Mouse (Mus musculus): Measurements from ENCODE around the gene Cldn4. TPM values are rescaled to one million over a fixed set of nuclear protein-coding genes. Genes with fewer than 3 reads are reported as not detected.

Gene Cldn4
- total and polyA plus RNA-seq, 3 experiments: 0.17 to 0.51 TPM; not detected in 1

DNA sequence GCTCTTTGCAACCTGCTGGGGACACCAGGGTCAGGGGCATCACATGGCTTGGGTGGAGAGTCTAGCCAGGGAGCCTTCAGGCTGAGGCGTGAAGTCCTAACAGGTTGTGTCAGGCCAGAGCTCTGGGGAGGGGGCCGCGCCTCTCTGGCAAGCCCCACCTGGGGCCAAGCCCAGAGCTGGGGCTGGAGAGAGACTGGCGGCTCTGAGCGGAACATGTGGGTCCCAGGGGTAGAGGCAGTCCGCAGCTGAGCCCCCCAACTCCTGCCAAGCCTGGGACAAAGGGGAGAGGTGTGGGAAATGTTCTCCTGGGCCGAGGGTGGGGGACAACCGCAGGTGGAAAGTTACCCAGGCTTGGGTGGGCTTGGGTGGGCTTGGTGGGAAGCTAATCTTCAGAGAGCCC is 49.8 kb downstream of the Cldn4 start:
- dilution Hi-C loops (cut with MboI; ENCODE audit: extremely low pct_ligation_motif_present, extremely low pct_unique_long_range_greater_than_20kb, low sequenced_read_pairs) (no loop called here), in situ Hi-C loops (cut with MboI; ENCODE audit: low pct_ligation_motif_present, low pct_unique_long_range_greater_than_20kb, low sequenced_read_pairs) (loop anchor here (25.0 kb wide), 1 partner anchor 110 kb away; no protein-coding TSS in a partner anchor)
- Histone ChIP-seq H3K27me3 (replicated peaks) (peaks cover 79% of the 10 kb centered on the region), H3K79me2 (replicated peaks; ENCODE audit: control insufficient read depth, extremely low read depth, insufficient read depth, poor library complexity, severe bottlenecking) (no peaks in the 10 kb centered on the region), H3K4me1 (ENCODE audit: control insufficient read depth in 1 of 2, insufficient read depth in 2 of 2) (no peaks in the 10 kb centered on the region), H3K36me3 (replicated peaks in 1 of 2; ENCODE audit: control insufficient read depth in 1 of 2, insufficient read depth in 1 of 2, low read length in 1 of 2) (no peaks in the 10 kb centered on the region), H3K4me3 (replicated peaks in 1 of 3; ENCODE audit: low read depth in 2 of 3, low read length in 2 of 3, poor library complexity in 1 of 3) (no peak overlapping the region), H3K9ac (ENCODE audit: insufficient read depth, low read depth) (no peak overlapping the region), H3K27ac (ENCODE audit: insufficient read depth, low read depth) (no peak overlapping the region), H3K4me2 (ENCODE audit: insufficient read depth, low read depth, poor library complexity, severe bottlenecking) (no peak overlapping the region), H3K9me3 (replicated peaks; ENCODE audit: low read length) (peaks cover 6% of the 10 kb centered on the region)
- DNase-seq (ENCODE audit: extremely low read depth): no peak
- TF ChIP-seq MAZ (IDR thresholded peaks at IDR 0.05; ENCODE audit: low read depth, low read length): no peak
- TF ChIP-seq ZKSCAN1 (IDR thresholded peaks at IDR 0.05; ENCODE audit: borderline replicate concordance, low read depth, low read length): no peak
- TF ChIP-seq CHD1 (IDR thresholded peaks at IDR 0.05; ENCODE audit: low read depth, low read length): no peak
- no peak for TF ChIP-seq GABPA (IDR thresholded peaks at IDR 0.05; ENCODE audit: insufficient replicate concordance, low read depth, low read length)
- TF ChIP-seq BHLHE40 (IDR thresholded peaks at IDR 0.05; ENCODE audit: low read depth, low read length): no peak
- TF ChIP-seq NELFE (IDR thresholded peaks at IDR 0.05; ENCODE audit: low read depth, low read length): no peak
- TF ChIP-seq IRF4 (IDR thresholded peaks at IDR 0.05; ENCODE audit: low read depth, low read length): no peak
- TF ChIP-seq PAX5 (IDR thresholded peaks at IDR 0.05; ENCODE audit: low read length): no peak
- no peak for TF ChIP-seq UBTF (IDR thresholded peaks at IDR 0.05; ENCODE audit: low read depth, low read length)
- TF ChIP-seq USF2 (conservative IDR thresholded peaks at IDR 0.05; ENCODE audit: low read depth, low read length): no peak
- no peak for TF ChIP-seq JUND (conservative IDR thresholded peaks at IDR 0.05; ENCODE audit: low read depth, low read length)
- TF ChIP-seq EP300 (IDR thresholded peaks at IDR 0.05; ENCODE audit: low read length): no peak
- no peak for TF ChIP-seq NRF1 (IDR thresholded peaks at IDR 0.05; ENCODE audit: low read depth, low read length)

DNA sequence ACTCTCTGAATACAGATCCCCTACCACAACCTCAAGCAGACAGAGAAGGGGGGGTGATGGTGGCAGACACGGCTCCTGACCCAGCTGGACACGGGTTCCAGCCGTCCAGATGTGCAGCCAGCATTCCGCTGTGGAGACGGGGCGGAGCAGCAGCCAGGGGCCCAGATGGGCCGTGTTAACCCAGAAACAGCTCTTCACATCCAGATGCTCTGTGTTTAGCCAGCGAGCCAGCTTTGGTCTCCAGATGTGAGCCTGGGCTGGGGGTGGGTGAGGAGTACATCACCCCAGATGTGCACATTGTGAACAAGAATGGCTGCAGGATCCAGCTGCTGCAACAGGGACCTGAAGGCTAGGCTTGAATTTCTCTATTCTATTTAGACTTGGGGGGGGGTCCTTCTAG is 51.4 kb downstream of the Cldn4 start:
- Histone ChIP-seq H3K9ac (ENCODE audit: insufficient read depth, low read depth) (no peak overlapping the region), H3K4me1 (ENCODE audit: control insufficient read depth in 1 of 2, insufficient read depth in 2 of 2) (no peaks in the 10 kb centered on the region), H3K79me2 (replicated peaks; ENCODE audit: control insufficient read depth, extremely low read depth, insufficient read depth, poor library complexity, severe bottlenecking) (no peaks in the 10 kb centered on the region), H3K4me2 (ENCODE audit: insufficient read depth, low read depth, poor library complexity, severe bottlenecking) (no peak overlapping the region), H3K27me3 (replicated peaks) (peaks cover 81% of the 10 kb centered on the region), H3K27ac (ENCODE audit: insufficient read depth, low read depth) (no peak overlapping the region), H3K36me3 (replicated peaks in 1 of 2; ENCODE audit: control insufficient read depth in 1 of 2, insufficient read depth in 1 of 2, low read length in 1 of 2) (no peaks in the 10 kb centered on the region), H3K4me3 (replicated peaks in 1 of 3; ENCODE audit: low read depth in 2 of 3, low read length in 2 of 3, poor library complexity in 1 of 3) (no peak overlapping the region), H3K9me3 (replicated peaks; ENCODE audit: low read length) (peaks cover 6% of the 10 kb centered on the region)
- dilution Hi-C loops (cut with MboI; ENCODE audit: extremely low pct_ligation_motif_present, extremely low pct_unique_long_range_greater_than_20kb, low sequenced_read_pairs): no loop called here
- TF ChIP-seq MAZ (IDR thresholded peaks at IDR 0.05; ENCODE audit: low read depth, low read length) (no peak), MYC (IDR thresholded peaks at IDR 0.05; ENCODE audit: low read depth, low read length) (no peak), MAFK (IDR thresholded peaks at IDR 0.05; ENCODE audit: insufficient replicate concordance, low read length) (no peak), KAT2A (IDR thresholded peaks at IDR 0.05; ENCODE audit: insufficient replicate concordance, low read length) (no peak), SMC3 (IDR thresholded peaks at IDR 0.05; ENCODE audit: low read depth, low read length) (no peak), USF2 (conservative IDR thresholded peaks at IDR 0.05; ENCODE audit: low read depth, low read length) (no peak), ELF1 (IDR thresholded peaks at IDR 0.05; ENCODE audit: low read depth, low read length) (no peak), BHLHE40 (IDR thresholded peaks at IDR 0.05; ENCODE audit: low read depth, low read length) (no peak), MAX (IDR thresholded peaks at IDR 0.05; ENCODE audit: low read length) (no peak), POLR2A (IDR thresholded peaks at IDR 0.05; ENCODE audit: low read depth, low read length) (no peak), ETS1 (conservative IDR thresholded peaks at IDR 0.05; ENCODE audit: low read depth, low read length) (no peak)
- in situ Hi-C loops (cut with MboI; ENCODE audit: low pct_ligation_motif_present, low pct_unique_long_range_greater_than_20kb, low sequenced_read_pairs): loop anchor here (25.0 kb wide), 1 partner anchor 108 kb away; no protein-coding TSS in a partner anchor
- DNase-seq (ENCODE audit: extremely low read depth): no peak

Other genes with a start within 250 kb of the Cldn4 start
- not detected in 2 replicates for gene Eln, start 199.6 kb downstream of the Cldn4 start, total RNA-seq (2012; rRNA removed)
- gene Eln, start 199.6 kb downstream of the Cldn4 start, total RNA-seq (2014; rRNA removed): not detected in 2 replicates
- gene Eln, start 199.6 kb downstream of the Cldn4 start, polyA plus RNA-seq (2012; ENCODE audit: insufficient read length, low read depth): not detected in 2 replicates
- not detected in 2 replicates for gene Tmem270, start 40.2 kb downstream of the Cldn4 start, total RNA-seq (2012; rRNA removed)
- not detected in 2 replicates for gene Tmem270, start 40.2 kb downstream of the Cldn4 start, total RNA-seq (2014; rRNA removed)
- not detected in 2 replicates for gene Tmem270, start 40.2 kb downstream of the Cldn4 start, polyA plus RNA-seq (2012; ENCODE audit: insufficient read length, low read depth)
- not detected in 2 replicates for gene Cldn13, start 31.4 kb downstream of the Cldn4 start, total RNA-seq (2012; rRNA removed)
- gene Cldn13, start 31.4 kb downstream of the Cldn4 start, total RNA-seq (2014; rRNA removed): not detected in 2 replicates
- not detected in 2 replicates for gene Cldn13, start 31.4 kb downstream of the Cldn4 start, polyA plus RNA-seq (2012; ENCODE audit: insufficient read length, low read depth)
- 1.7 and 1.9 TPM in 2 replicates for gene Mettl27, start 14.6 kb downstream of the Cldn4 start, total RNA-seq (2012; rRNA removed)
- gene Mettl27, start 14.6 kb downstream of the Cldn4 start, total RNA-seq (2014; rRNA removed): 0.93 and 1.3 TPM in 2 replicates
- 0.30 and 0.73 TPM in 2 replicates for gene Mettl27, start 14.6 kb downstream of the Cldn4 start, polyA plus RNA-seq (2012; ENCODE audit: insufficient read length, low read depth)
- gene Cldn3, start 39.3 kb upstream of the Cldn4 start, total RNA-seq (2012; rRNA removed): not detected in 2 replicates
- not detected in 2 replicates for gene Cldn3, start 39.3 kb upstream of the Cldn4 start, total RNA-seq (2014; rRNA removed)
- gene Cldn3, start 39.3 kb upstream of the Cldn4 start, polyA plus RNA-seq (2012; ENCODE audit: insufficient read length, low read depth): not detected in 2 replicates
- gene Abhd11, start 62.2 kb upstream of the Cldn4 start, total RNA-seq (2012; rRNA removed): 36.0 and 37.1 TPM in 2 replicates
- gene Abhd11, start 62.2 kb upstream of the Cldn4 start, total RNA-seq (2014; rRNA removed): 31.2 and 36.6 TPM in 2 replicates
- gene Abhd11, start 62.2 kb upstream of the Cldn4 start, polyA plus RNA-seq (2012; ENCODE audit: insufficient read length, low read depth): 29.2 and 32.1 TPM in 2 replicates
- 2.0 and 2.4 TPM in 2 replicates for gene Stx1a, start 76.5 kb upstream of the Cldn4 start, total RNA-seq (2012; rRNA removed)
- 0.81 and 1.1 TPM in 2 replicates for gene Stx1a, start 76.5 kb upstream of the Cldn4 start, total RNA-seq (2014; rRNA removed)
- gene Stx1a, start 76.5 kb upstream of the Cldn4 start, polyA plus RNA-seq (2012; ENCODE audit: insufficient read length, low read depth): 3.0 and 3.3 TPM in 2 replicates
- 7.2 and 7.5 TPM in 2 replicates for gene Dnajc30, start 117.3 kb upstream of the Cldn4 start, total RNA-seq (2012; rRNA removed)
- 4.1 and 4.9 TPM in 2 replicates for gene Dnajc30, start 117.3 kb upstream of the Cldn4 start, total RNA-seq (2014; rRNA removed)
- gene Dnajc30, start 117.3 kb upstream of the Cldn4 start, polyA plus RNA-seq (2012; ENCODE audit: insufficient read length, low read depth): 9.2 and 9.6 TPM in 2 replicates
- gene Bud23, start 118.0 kb upstream of the Cldn4 start, total RNA-seq (2012; rRNA removed): 62.1 and 70.0 TPM in 2 replicates
- 60.7 and 79.1 TPM in 2 replicates for gene Bud23, start 118.0 kb upstream of the Cldn4 start, total RNA-seq (2014; rRNA removed)
- 118 and 141 TPM in 2 replicates for gene Bud23, start 118.0 kb upstream of the Cldn4 start, polyA plus RNA-seq (2012; ENCODE audit: insufficient read length, low read depth)
- gene Vps37d, start 131.3 kb upstream of the Cldn4 start, total RNA-seq (2012; rRNA removed): 0.64 and 0.80 TPM in 2 replicates
- gene Vps37d, start 131.3 kb upstream of the Cldn4 start, total RNA-seq (2014; rRNA removed): 0.20 and 0.56 TPM in 2 replicates
- gene Vps37d, start 131.3 kb upstream of the Cldn4 start, polyA plus RNA-seq (2012; ENCODE audit: insufficient read length, low read depth): 0.40 TPM in 1 of 2 replicates, not detected in the other
- gene Mlxipl, start 143.0 kb upstream of the Cldn4 start, total RNA-seq (2012; rRNA removed): not detected in 2 replicates
- not detected in 2 replicates for gene Mlxipl, start 143.0 kb upstream of the Cldn4 start, total RNA-seq (2014; rRNA removed)
- gene Mlxipl, start 143.0 kb upstream of the Cldn4 start, polyA plus RNA-seq (2012; ENCODE audit: insufficient read length, low read depth): not detected in 2 replicates
- 26.3 and 31.9 TPM in 2 replicates for gene Tbl2, start 202.7 kb upstream of the Cldn4 start, total RNA-seq (2012; rRNA removed)
- 20.0 and 21.7 TPM in 2 replicates for gene Tbl2, start 202.7 kb upstream of the Cldn4 start, total RNA-seq (2014; rRNA removed)
- 24.8 and 25.2 TPM in 2 replicates for gene Tbl2, start 202.7 kb upstream of the Cldn4 start, polyA plus RNA-seq (2012; ENCODE audit: insufficient read length, low read depth)
- gene Bcl7b, start 221.3 kb upstream of the Cldn4 start, total RNA-seq (2012; rRNA removed): 20.1 and 22.0 TPM in 2 replicates
- gene Bcl7b, start 221.3 kb upstream of the Cldn4 start, total RNA-seq (2014; rRNA removed): 21.6 and 24.1 TPM in 2 replicates
- gene Bcl7b, start 221.3 kb upstream of the Cldn4 start, polyA plus RNA-seq (2012; ENCODE audit: insufficient read length, low read depth): 40.8 and 43.6 TPM in 2 replicates
- 60.0 and 72.9 TPM in 2 replicates for gene Baz1b, start 240.3 kb upstream of the Cldn4 start, total RNA-seq (2012; rRNA removed)
- gene Baz1b, start 240.3 kb upstream of the Cldn4 start, total RNA-seq (2014; rRNA removed): 53.3 and 56.4 TPM in 2 replicates
- gene Baz1b, start 240.3 kb upstream of the Cldn4 start, polyA plus RNA-seq (2012; ENCODE audit: insufficient read length, low read depth): 84.9 and 85.4 TPM in 2 replicates